Mouse (Mus musculus): ENCODE measurements around the gene Arvcf.

- TF ChIP-seq POLR2A (IDR thresholded peaks at IDR 0.05; ENCODE audit: borderline replicate concordance, extremely low read depth, low read depth, low read length) (no peak), CTCF (IDR thresholded peaks at IDR 0.05; ENCODE audit: insufficient read depth, low read length) (no peak)
Observed at GRCm38 (mm10) chr16:18339866-18340265, 8.1 kb upstream of the Arvcf start.

All from lung, adult 2 months (tissue).